Mouse (Mus musculus) liver, embryonic 14.5 days (tissue): Measurements from ENCODE around the gene Pxk.

Experiments used
- CTCF ChIP-seq: IDR thresholded peaks from 2 replicates; pipeline ENCODE4 v1.5.1; 2016; ENCODE audit warnings: antibody characterized with exemption, low read depth, control low read depth
- EP300 ChIP-seq: IDR thresholded peaks from 2 replicates; pipeline ENCODE4 v1.6.1; 2016; ENCODE audit warnings: antibody characterized with exemption, low read depth

DNA sequence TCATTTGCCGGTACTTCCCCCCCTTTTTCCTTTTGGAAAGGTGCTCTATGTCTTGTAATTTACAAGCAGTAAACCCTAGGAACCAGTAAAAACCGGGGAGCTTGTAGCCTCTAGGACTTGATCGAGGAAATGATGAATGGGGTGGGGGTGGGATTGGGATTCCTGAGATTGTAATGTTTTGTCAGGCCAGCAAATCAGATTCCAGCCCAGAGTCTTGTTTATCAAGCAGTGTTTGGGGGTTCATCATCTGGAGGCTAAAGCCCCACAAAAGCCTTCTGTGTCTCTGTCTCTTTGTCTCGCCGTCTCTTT, 630 bp downstream of the Pxk start:
- TF ChIP-seq CTCF = no peak
- TF ChIP-seq EP300 = no peak
